Mouse (Mus musculus) CH12.LX (cell line): ENCODE results near the gene Ptdss2.

ENCODE experiments used
- CTCF ChIP-seq, 2 experiments: IDR thresholded peaks in 1 of 2; conservative IDR thresholded peaks in 1 of 2; 2 replicates each; pipeline ENCODE4 v1.5.1; 2011 to 2012; ENCODE audit warnings: low read depth in 2 of 2, low read length in 2 of 2, improper control_type of control experiment in 1 of 2, inconsistent platforms in 1 of 2, mild to moderate bottlenecking in 1 of 2, moderate library complexity in 1 of 2
- EP300 ChIP-seq: IDR thresholded peaks from 2 replicates; pipeline ENCODE4 v1.6.1; 2011; ENCODE audit warnings: low read length, improper control_type of control experiment
- IRF4 ChIP-seq: IDR thresholded peaks from 2 replicates; pipeline ENCODE4 v1.6.1; 2014; ENCODE audit warnings: low read depth, mild to moderate bottlenecking, inconsistent platforms, low read length, improper control_type of control experiment
- MEF2A ChIP-seq: IDR thresholded peaks from 2 replicates; pipeline ENCODE4 v1.6.1; 2014; ENCODE audit warnings: low read depth, mild to moderate bottlenecking, inconsistent platforms, low read length, improper control_type of control experiment, borderline replicate concordance
- PAX5 ChIP-seq: IDR thresholded peaks from 2 replicates; pipeline ENCODE4 v1.6.1; 2012; ENCODE audit warnings: low read length, inconsistent platforms, mixed read lengths
- POLR2A ChIP-seq: IDR thresholded peaks from 2 replicates; pipeline ENCODE4 v1.6.1; 2011; ENCODE audit warnings: low read depth, mild to moderate bottlenecking, improper control_type of control experiment, low read length
- POLR2AphosphoS2 ChIP-seq: IDR thresholded peaks from 2 replicates; pipeline ENCODE4 v1.6.1; 2011; ENCODE audit warnings: low read depth, low read length, improper control_type of control experiment
- SIN3A ChIP-seq: IDR thresholded peaks from 2 replicates; pipeline ENCODE4 v1.6.1; 2012; ENCODE audit warnings: low read length, improper control_type of control experiment, inconsistent platforms
- ZKSCAN1 ChIP-seq: IDR thresholded peaks from 2 replicates; pipeline ENCODE4 v1.6.1; 2012; ENCODE audit warnings: low read depth, inconsistent platforms, low read length, improper control_type of control experiment, borderline replicate concordance

- no peak for TF ChIP-seq POLR2AphosphoS2
- TF ChIP-seq CTCF (conservative IDR thresholded peaks at IDR 0.05 in 1 of 2, IDR thresholded peaks at IDR 0.05 in 1 of 2; ENCODE audit: low read depth in 2 of 2, low read length in 2 of 2), result no peak
- no peak for TF ChIP-seq POLR2A
- TF ChIP-seq MEF2A, result no peak
- no peak for TF ChIP-seq SIN3A
- no peak for TF ChIP-seq PAX5
- TF ChIP-seq EP300, result no peak
- no peak for TF ChIP-seq ZKSCAN1
- no peak for TF ChIP-seq IRF4
Measured at GRCm38 (mm10) chr7:141155362-141155761, 33.2 kb downstream of the Ptdss2 start.
